Mouse (Mus musculus) left cerebral cortex, adult 6 months (tissue): Measurements from ENCODE around the gene Yif1a. TPM values are rescaled to one million over a fixed set of nuclear protein-coding genes. Genes with fewer than 3 reads are reported as not detected.

ENCODE experiments used
- long read RNA-seq, 2 experiments: library from polyadenylated mRNA; unstranded; transcript quantifications; one replicate each; pipeline ENCODE4 v2.0.0; 2019 to 2020
- polyA plus RNA-seq: library from polyadenylated mRNA; unstranded; fragments of <200 nt; fragmentation: Nextera tagmentation; gene quantifications from 2 replicates; pipeline ENCODE4 v1.2.3, GENCODE M21; 2021

Gene Yif1a
- polyA plus RNA-seq: 36.4 and 56.7 TPM in 2 replicates
- long read RNA-seq, experiment 1, transcript Yif1a-201 (8 exons, 1,488 nt): major isoform, 48 of 59 reads
- long read RNA-seq, experiment 1, partial matches to known transcripts: 3 of 59 reads
- long read RNA-seq, experiment 1, other reads (novel, unspliced or antisense): 5 of 59 reads
- long read RNA-seq, experiment 2, transcript Yif1a-201 (8 exons, 1,488 nt): major isoform, 33 of 39 reads
- long read RNA-seq, experiment 2, partial matches to known transcripts: 2 of 39 reads
- long read RNA-seq, experiment 2, other reads (novel, unspliced or antisense): 4 of 39 reads

GRCm38 (mm10) chr19:5087884-5088728 is at the start of gene Yif1a:
TSS of gene Yif1a (plus strand) at chr19:5088538.

GRCm38 (mm10) chr19:5038709-5039156 is 49.6 kb upstream of the Yif1a start, which contains the start of the genes B4gat1 and AC124502.3:
TSS of gene B4gat1 (plus strand) at chr19:5038826.
TSS of gene AC124502.3 (plus strand) at chr19:5038891.

GRCm38 (mm10) chr19:5040862-5041523 is 47.3 kb upstream of the Yif1a start, which contains the start of gene Brms1:
TSS of gene Brms1 (plus strand) at chr19:5041354.

GRCm38 (mm10) chr19:5050047-5050905 is 38.1 kb upstream of the Yif1a start, which contains the start of gene Rin1:
TSS of gene Rin1 (plus strand) at chr19:5050481.

GRCm38 (mm10) chr19:5067867-5068569 is 20.3 kb upstream of the Yif1a start, which contains the start of gene Cd248:
TSS of gene Cd248 (plus strand) at chr19:5068078.

GRCm38 (mm10) chr19:5085145-5085863 is 3.0 kb upstream of the Yif1a start, which contains the start of gene Tmem151a:
TSS of gene Tmem151a (minus strand) at chr19:5085531.

GRCm38 (mm10) chr19:5098363-5099143 is 10.2 kb downstream of the Yif1a start, which contains the start of gene Cnih2:
TSS of gene Cnih2 (minus strand) at chr19:5098521.

GRCm38 (mm10) chr19:5106731-5107191 is 18.4 kb downstream of the Yif1a start, which contains the start of gene Rab1b:
TSS of gene Rab1b (minus strand) at chr19:5107072.

GRCm38 (mm10) chr19:5118384-5118698 is 30.0 kb downstream of the Yif1a start, which contains the start of gene Klc2:
TSS of gene Klc2 (minus strand) at chr19:5118560.

Other genes starting within 250 kb of the Yif1a start
- 37.7 and 46.6 TPM in 2 replicates for gene Ccs, start 249.2 kb upstream of the Yif1a start, polyA plus RNA-seq
- 1.5 and 1.8 TPM in 2 replicates for gene Ccdc87, start 249.2 kb upstream of the Yif1a start, polyA plus RNA-seq
- gene Ctsf, start 233.4 kb upstream of the Yif1a start, polyA plus RNA-seq: 79.0 and 97.4 TPM in 2 replicates
- gene Actn3, start 210.6 kb upstream of the Yif1a start, polyA plus RNA-seq: 0.28 and 1.0 TPM in 2 replicates
- gene Zdhhc24, start 209.9 kb upstream of the Yif1a start, polyA plus RNA-seq: 10.3 and 15.3 TPM in 2 replicates
- 7.2 and 18.1 TPM in 2 replicates for gene Bbs1, start 181.9 kb upstream of the Yif1a start, polyA plus RNA-seq
- gene Dpp3, start 160.3 kb upstream of the Yif1a start, polyA plus RNA-seq: 20.7 and 24.6 TPM in 2 replicates
- 8.9 and 11.4 TPM in 2 replicates for gene Peli3, start 145.4 kb upstream of the Yif1a start, polyA plus RNA-seq
- 133 and 161 TPM in 2 replicates for gene Mrpl11, start 126.4 kb upstream of the Yif1a start, polyA plus RNA-seq
- 12.7 and 17.4 TPM in 2 replicates for gene Npas4, start 98.2 kb upstream of the Yif1a start, polyA plus RNA-seq
- 6.6 and 8.4 TPM in 2 replicates for gene Slc29a2, start 64.7 kb upstream of the Yif1a start, polyA plus RNA-seq
- 129 and 165 TPM in 2 replicates for gene B4gat1, start 49.7 kb upstream of the Yif1a start, polyA plus RNA-seq
- 1.7 and 2.9 TPM in 2 replicates for gene AC124502.3, start 49.6 kb upstream of the Yif1a start, polyA plus RNA-seq
- 33.0 and 37.7 TPM in 2 replicates for gene Brms1, start 47.2 kb upstream of the Yif1a start, polyA plus RNA-seq
- 13.6 and 19.4 TPM in 2 replicates for gene Rin1, start 38.1 kb upstream of the Yif1a start, polyA plus RNA-seq
- gene Cd248, start 20.5 kb upstream of the Yif1a start, polyA plus RNA-seq: 2.3 and 4.5 TPM in 2 replicates
- 148 and 149 TPM in 2 replicates for gene Tmem151a, start 3.0 kb upstream of the Yif1a start, polyA plus RNA-seq
- gene Cnih2, start 10.0 kb downstream of the Yif1a start, polyA plus RNA-seq: 37.0 and 528 TPM in 2 replicates
- 140 and 175 TPM in 2 replicates for gene Rab1b, start 18.5 kb downstream of the Yif1a start, polyA plus RNA-seq
- gene Klc2, start 30.0 kb downstream of the Yif1a start, polyA plus RNA-seq: 11.6 and 37.2 TPM in 2 replicates
- gene Pacs1, start 184.6 kb downstream of the Yif1a start, polyA plus RNA-seq: 18.5 and 34.5 TPM in 2 replicates
- gene Sf3b2, start 206.9 kb downstream of the Yif1a start, polyA plus RNA-seq: 203 and 220 TPM in 2 replicates
- 30.0 and 34.7 TPM in 2 replicates for gene Gal3st3, start 209.8 kb downstream of the Yif1a start, polyA plus RNA-seq
- not detected in 2 replicates for gene Catsper1, start 247.2 kb downstream of the Yif1a start, polyA plus RNA-seq